Mouse (Mus musculus) embryonic facial prominence, embryonic 13.5 days (tissue): ENCODE results near the gene Olfr67. TPM values are rescaled to one million over a fixed set of nuclear protein-coding genes. Genes with fewer than 3 reads are reported as not detected.

Source experiments
- ATAC-seq: fragments of 200-750 bp; cut with Nextera tagmentation; 2 replicates; pipeline ENCODE4 v1.8.0; 2017; ENCODE audit warnings: low read depth; ENCODE audit not compliant: insufficient number of reproducible peaks, insufficient read depth, low FRiP score, low TSS enrichment
- H3K27ac ChIP-seq: fragments of 300-500 bp; sonication (generic); 2 replicates; pipeline ENCODE4 v1.5.1; 2015; ENCODE audit warnings: moderate library complexity, mild to moderate bottlenecking, inconsistent platforms
- H3K27me3 ChIP-seq: fragments of 300-500 bp; sonication (generic); 2 replicates; pipeline ENCODE4 v1.6.1; 2015; ENCODE audit warnings: mild to moderate bottlenecking, inconsistent platforms
- H3K36me3 ChIP-seq: fragments of 300-500 bp; sonication (generic); 2 replicates; pipeline ENCODE4 v1.6.1; 2015; ENCODE audit warnings: mild to moderate bottlenecking, inconsistent platforms
- H3K4me1 ChIP-seq: fragments of 300-500 bp; sonication (generic); 2 replicates; pipeline ENCODE4 v1.6.1; 2015; ENCODE audit warnings: inconsistent platforms
- H3K4me2 ChIP-seq: fragments of 300-500 bp; sonication (generic); 2 replicates; pipeline ENCODE4 v1.6.1; 2015; ENCODE audit warnings: moderate library complexity, mild to moderate bottlenecking, inconsistent platforms
- H3K4me3 ChIP-seq: fragments of 300-500 bp; sonication (generic); 2 replicates; pipeline ENCODE4 v1.5.1; 2015; ENCODE audit warnings: mild to moderate bottlenecking, inconsistent platforms
- H3K9ac ChIP-seq: fragments of 300-500 bp; sonication (generic); 2 replicates; pipeline ENCODE4 v1.6.1; 2015; ENCODE audit warnings: mild to moderate bottlenecking, inconsistent platforms
- H3K9me3 ChIP-seq: fragments of 300-500 bp; sonication (generic); 2 replicates; pipeline ENCODE4 v1.6.1; 2016; ENCODE audit warnings: inconsistent platforms
- WGBS: fragments of 180-500 bp; shearing (Covaris S2); methylation state at CpG from one replicate; pipeline ENCODE4 v1.1.7; 2015; ENCODE audit warnings: mixed read lengths; 5-methylcytosine and 5-hydroxymethylcytosine counted together
- polyA plus RNA-seq: library from polyadenylated mRNA; unstranded; fragments of >200 nt; fragmentation: Nextera tagmentation; extraction: Ambion mirVana; gene quantifications from 2 replicates; pipeline ENCODE4 v1.2.1, GENCODE M21; 2015

Gene Olfr67
- polyA plus RNA-seq, 1 experiment from 2014 or later: not detected

DNA sequence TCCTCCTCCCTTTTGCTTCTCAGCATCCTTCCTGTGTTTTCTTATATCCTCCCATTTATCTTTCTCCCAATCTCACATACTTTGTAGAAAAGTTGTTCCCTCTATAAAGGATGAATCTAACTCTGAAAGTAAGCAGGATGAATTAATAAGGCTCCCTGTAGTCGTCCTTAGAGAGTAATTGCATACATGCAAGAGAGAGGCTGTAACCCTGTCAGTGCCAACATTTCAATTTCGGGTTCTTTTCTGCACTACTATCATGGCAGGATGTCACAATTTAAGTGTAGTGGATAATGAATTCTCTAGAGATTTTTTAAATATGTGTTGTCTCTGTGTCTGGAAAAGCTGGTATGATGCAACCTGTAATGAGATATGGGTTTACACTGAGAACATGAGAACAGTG lies 34.4 kb downstream of the Olfr67 start, which contains the start of gene Olfr630:
Gene Olfr630 (minus strand): TSS at position 101 of the 400 bp plus-strand sequence.
- no peak within 1 kb of the TSS for H3K27ac ChIP-seq
- H3K27me3 ChIP-seq: no peaks in the 10 kb centered on the region
- no peaks in the 10 kb centered on the region for H3K4me1 ChIP-seq
- ATAC-seq: no peak
- no peak within 1 kb of the TSS for H3K9ac ChIP-seq
- no peaks in the 10 kb centered on the region for H3K36me3 ChIP-seq
- 41% methylated on average over 2 of the region's 2 CpGs for WGBS
- no peak within 1 kb of the TSS for H3K4me3 ChIP-seq
- H3K9me3 ChIP-seq: no peaks in the 10 kb centered on the region
- no peak within 1 kb of the TSS for H3K4me2 ChIP-seq

- WGBS: 74% methylated on average over 2 of the region's 2 CpGs
These were observed 46.8 kb downstream of the Olfr67 start, which contains the start of gene Olfr629 for GRCm38 (mm10) chr7:103744843-103745242. TSS of gene Olfr629 (minus strand) at chr7:103744943.

More at GRCm38 (mm10) chr7:103744843-103745242, 46.8 kb downstream of the Olfr67 start, which contains the start of gene Olfr629:
- Histone ChIP-seq H3K4me1 (no peaks in the 10 kb centered on the region), H3K9me3 (no peaks in the 10 kb centered on the region), H3K9ac (no peak within 1 kb of the TSS), H3K4me2 (no peak within 1 kb of the TSS), H3K27ac (no peak within 1 kb of the TSS), H3K4me3 (no peak within 1 kb of the TSS), H3K27me3 (no peaks in the 10 kb centered on the region), H3K36me3 (no peaks in the 10 kb centered on the region)
- ATAC-seq: no peak

Other genes starting within 250 kb of the Olfr67 start
- gene Olfr612, start 249.1 kb downstream of the Olfr67 start, polyA plus RNA-seq: not detected in 2 replicates
- gene Olfr613, start 243.7 kb downstream of the Olfr67 start, polyA plus RNA-seq: not detected in 2 replicates
- gene Olfr615, start 235.7 kb downstream of the Olfr67 start, polyA plus RNA-seq: not detected in 2 replicates
- not detected in 2 replicates for gene Olfr616, start 222.7 kb downstream of the Olfr67 start, polyA plus RNA-seq
- gene Olfr617, start 218.8 kb downstream of the Olfr67 start, polyA plus RNA-seq: not detected in 2 replicates
- gene Olfr618, start 201.7 kb downstream of the Olfr67 start, polyA plus RNA-seq: not detected in 2 replicates
- gene Olfr619, start 191.2 kb downstream of the Olfr67 start, polyA plus RNA-seq: not detected in 2 replicates
- not detected in 2 replicates for gene Olfr620, start 179.3 kb downstream of the Olfr67 start, polyA plus RNA-seq
- gene Olfr622, start 149.1 kb downstream of the Olfr67 start, polyA plus RNA-seq: 0.18 and 0.22 TPM in 2 replicates
- not detected in 2 replicates for gene Olfr623, start 128.1 kb downstream of the Olfr67 start, polyA plus RNA-seq
- gene Olfr624, start 120.6 kb downstream of the Olfr67 start, polyA plus RNA-seq: 0.07 and 0.08 TPM in 2 replicates
- not detected in 2 replicates for gene Olfr625-ps1, start 109.1 kb downstream of the Olfr67 start, polyA plus RNA-seq
- not detected in 2 replicates for gene Olfr243, start 77.2 kb downstream of the Olfr67 start, polyA plus RNA-seq
- gene Olfr628, start 61.4 kb downstream of the Olfr67 start, polyA plus RNA-seq: not detected in 2 replicates
- gene Olfr629, start 46.9 kb downstream of the Olfr67 start, polyA plus RNA-seq: not detected in 2 replicates
- not detected in 2 replicates for gene Olfr630, start 34.5 kb downstream of the Olfr67 start, polyA plus RNA-seq
- not detected in 2 replicates for gene Olfr69, start 20.2 kb downstream of the Olfr67 start, polyA plus RNA-seq
- not detected in 2 replicates for gene Olfr68, start 12.1 kb downstream of the Olfr67 start, polyA plus RNA-seq
- gene Hbb-bt, start 22.2 kb upstream of the Olfr67 start, polyA plus RNA-seq: 1,311 and 2,074 TPM in 2 replicates
- 2,604 and 4,415 TPM in 2 replicates for gene Hbb-bs, start 36.3 kb upstream of the Olfr67 start, polyA plus RNA-seq
- gene Hbb-bh2, start 48.7 kb upstream of the Olfr67 start, polyA plus RNA-seq: not detected in 2 replicates
- gene Hbb-bh1, start 51.3 kb upstream of the Olfr67 start, polyA plus RNA-seq: 46.9 and 96.8 TPM in 2 replicates
- 5,482 and 5,510 TPM in 2 replicates for gene Hbb-y, start 61.4 kb upstream of the Olfr67 start, polyA plus RNA-seq
- not detected in 2 replicates for gene Olfr66, start 94.4 kb upstream of the Olfr67 start, polyA plus RNA-seq
- not detected in 2 replicates for gene Olfr64, start 102.7 kb upstream of the Olfr67 start, polyA plus RNA-seq
- not detected in 2 replicates for gene Olfr65, start 111.7 kb upstream of the Olfr67 start, polyA plus RNA-seq
- not detected in 2 replicates for gene Olfr631, start 137.0 kb upstream of the Olfr67 start, polyA plus RNA-seq
- not detected in 2 replicates for gene Olfr632, start 142.5 kb upstream of the Olfr67 start, polyA plus RNA-seq
- not detected in 2 replicates for gene Olfr633, start 152.6 kb upstream of the Olfr67 start, polyA plus RNA-seq
- gene Olfr635, start 179.3 kb upstream of the Olfr67 start, polyA plus RNA-seq: 0.03 TPM in 1 of 2 replicates, not detected in the other
- gene Olfr638, start 206.9 kb upstream of the Olfr67 start, polyA plus RNA-seq: not detected in 2 replicates
- 0.04 and 0.06 TPM in 2 replicates for gene Olfr639, start 225.5 kb upstream of the Olfr67 start, polyA plus RNA-seq
- gene Olfr640, start 233.8 kb upstream of the Olfr67 start, polyA plus RNA-seq: not detected in 2 replicates
- gene Olfr641, start 243.6 kb upstream of the Olfr67 start, polyA plus RNA-seq: not detected in 2 replicates